Mouse (Mus musculus): ENCODE data around the gene Ntn4. TPM values are rescaled to one million over a fixed set of nuclear protein-coding genes. Genes with fewer than 3 reads are reported as not detected.

Gene Ntn4
- polyA plus RNA-seq, 1 experiment from 2014 or later: 0.67 TPM

GRCm38 (mm10) chr10:93691344-93691743, 50.9 kb downstream of the Ntn4 start:
- peak; percentile 64 for ATAC-seq (ENCODE audit: borderline replicate concordance, extremely low read depth, low FRiP score, low TSS enrichment)
- no peaks in the 10 kb centered on the region for H3K27me3 ChIP-seq
- no peak overlapping the region for H3K9ac ChIP-seq
- no peak overlapping the region for H3K4me3 ChIP-seq
- no peaks in the 10 kb centered on the region for H3K36me3 ChIP-seq
- H3K9me3 ChIP-seq: no peaks in the 10 kb centered on the region
- H3K4me1 ChIP-seq: peaks cover 30% of the 10 kb centered on the region
- peak overlapping the region; percentile 80 for H3K27ac ChIP-seq
- peak overlapping the region; percentile 41 for H3K4me2 ChIP-seq
- WGBS: 37% methylated on average over 11 of the region's 11 CpGs

GRCm38 (mm10) chr10:93695043-93695791, 54.7 kb downstream of the Ntn4 start:
- no peaks in the 10 kb centered on the region for H3K27me3 ChIP-seq
- H3K4me2 ChIP-seq: peak overlapping the region; percentile 34; the same call in 1 of the 2 replicates
- WGBS: 43% methylated on average over 21 of the region's 21 CpGs
- no peaks in the 10 kb centered on the region for H3K9me3 ChIP-seq
- no peaks in the 10 kb centered on the region for H3K36me3 ChIP-seq
- H3K4me1 ChIP-seq: peaks cover 26% of the 10 kb centered on the region
- no peak for ATAC-seq (ENCODE audit: borderline replicate concordance, extremely low read depth, low FRiP score, low TSS enrichment)
- no peak overlapping the region for H3K9ac ChIP-seq
- H3K27ac ChIP-seq: peak overlapping the region; percentile 55
- no peak overlapping the region for H3K4me3 ChIP-seq

- no peak for ATAC-seq (ENCODE audit: borderline replicate concordance, extremely low read depth, low FRiP score, low TSS enrichment)
- Histone ChIP-seq H3K9ac (no peak overlapping the region), H3K4me2 (no peak overlapping the region), H3K4me1 (peaks cover 22% of the 10 kb centered on the region), H3K9me3 (no peaks in the 10 kb centered on the region), H3K27me3 (no peaks in the 10 kb centered on the region), H3K4me3 (no peak overlapping the region), H3K36me3 (no peaks in the 10 kb centered on the region), H3K27ac (peak overlapping the region; percentile 55; the same call in 1 of the 2 replicates)
- WGBS: 62% methylated on average over 4 of the region's 4 CpGs
These were observed 55.5 kb downstream of the Ntn4 start for GRCm38 (mm10) chr10:93696001-93696400.

GRCm38 (mm10) chr10:93697866-93698483, 57.5 kb downstream of the Ntn4 start:
- H3K9ac ChIP-seq: no peak overlapping the region
- H3K4me3 ChIP-seq: no peak overlapping the region
- WGBS: 86% methylated on average over 10 of the region's 10 CpGs
- H3K4me1 ChIP-seq: peaks cover 14% of the 10 kb centered on the region; the same call in 1 of the 2 replicates
- no peak overlapping the region for H3K4me2 ChIP-seq
- no peak overlapping the region for H3K27ac ChIP-seq
- ATAC-seq (ENCODE audit: borderline replicate concordance, extremely low read depth, low FRiP score, low TSS enrichment): no peak
- no peaks in the 10 kb centered on the region for H3K9me3 ChIP-seq
- H3K36me3 ChIP-seq: no peaks in the 10 kb centered on the region
- H3K27me3 ChIP-seq: no peaks in the 10 kb centered on the region

GRCm38 (mm10) chr10:93699689-93700478, 59.4 kb downstream of the Ntn4 start:
- no peak overlapping the region for H3K4me3 ChIP-seq
- no peaks in the 10 kb centered on the region for H3K36me3 ChIP-seq
- H3K27me3 ChIP-seq: no peaks in the 10 kb centered on the region
- no peaks in the 10 kb centered on the region for H3K9me3 ChIP-seq
- H3K9ac ChIP-seq: no peak overlapping the region
- WGBS: 84% methylated on average over 10 of the region's 10 CpGs
- H3K27ac ChIP-seq: no peak overlapping the region
- ATAC-seq (ENCODE audit: borderline replicate concordance, extremely low read depth, low FRiP score, low TSS enrichment): no peak
- peaks cover 10% of the 10 kb centered on the region; the same call in 1 of the 2 replicates for H3K4me1 ChIP-seq
- H3K4me2 ChIP-seq: no peak overlapping the region

GRCm38 (mm10) chr10:93700589-93701363, 60.3 kb downstream of the Ntn4 start:
- Histone ChIP-seq H3K27ac (no peak overlapping the region), H3K4me3 (no peak overlapping the region), H3K9ac (no peak overlapping the region), H3K36me3 (no peaks in the 10 kb centered on the region), H3K9me3 (no peaks in the 10 kb centered on the region), H3K4me2 (no peak overlapping the region), H3K4me1 (peaks cover under 1% of the 10 kb centered on the region; the same call in 1 of the 2 replicates), H3K27me3 (no peaks in the 10 kb centered on the region)
- ATAC-seq (ENCODE audit: borderline replicate concordance, extremely low read depth, low FRiP score, low TSS enrichment): no peak
- 73% methylated on average over 21 of the region's 21 CpGs for WGBS

- Histone ChIP-seq H3K4me1 (peaks cover 13% of the 10 kb centered on the region), H3K9ac (no peak overlapping the region), H3K4me2 (no peak overlapping the region), H3K4me3 (no peak overlapping the region), H3K9me3 (no peaks in the 10 kb centered on the region), H3K27ac (no peak overlapping the region), H3K36me3 (no peaks in the 10 kb centered on the region), H3K27me3 (no peaks in the 10 kb centered on the region)
- WGBS: 77% methylated on average over 4 of the region's 4 CpGs
- ATAC-seq (ENCODE audit: borderline replicate concordance, extremely low read depth, low FRiP score, low TSS enrichment): no peak
These were observed 63.5 kb downstream of the Ntn4 start for GRCm38 (mm10) chr10:93703946-93704345.

GRCm38 (mm10) chr10:93707149-93708075, 66.9 kb downstream of the Ntn4 start:
- Histone ChIP-seq H3K9ac (no peak overlapping the region), H3K4me3 (no peak overlapping the region), H3K27me3 (no peaks in the 10 kb centered on the region), H3K27ac (peak overlapping the region; percentile 37; the same call in 1 of the 2 replicates), H3K9me3 (no peaks in the 10 kb centered on the region), H3K36me3 (no peaks in the 10 kb centered on the region), H3K4me1 (peaks cover 13% of the 10 kb centered on the region), H3K4me2 (peak overlapping the region; percentile 34; the same call in 1 of the 2 replicates)
- peak; percentile 57; the same call in 1 of the 2 replicates for ATAC-seq (ENCODE audit: borderline replicate concordance, extremely low read depth, low FRiP score, low TSS enrichment)
- WGBS: 23% methylated on average over 21 of the region's 21 CpGs

- Histone ChIP-seq H3K4me2 (no peak overlapping the region), H3K9ac (no peak overlapping the region)
These were observed 67.6 kb downstream of the Ntn4 start for GRCm38 (mm10) chr10:93708076-93708473.

GRCm38 (mm10) chr10:93708515-93708914, 68.0 kb downstream of the Ntn4 start:
- no peak for ATAC-seq (ENCODE audit: borderline replicate concordance, extremely low read depth, low FRiP score, low TSS enrichment)
- 32% methylated on average over 5 of the region's 5 CpGs for WGBS
- Histone ChIP-seq H3K9ac (no peak overlapping the region), H3K36me3 (no peaks in the 10 kb centered on the region), H3K9me3 (no peaks in the 10 kb centered on the region), H3K4me3 (no peak overlapping the region), H3K4me2 (no peak overlapping the region), H3K27me3 (no peaks in the 10 kb centered on the region), H3K4me1 (peaks cover 13% of the 10 kb centered on the region), H3K27ac (no peak overlapping the region)

More at GRCm38 (mm10) chr10:93708076-93708473, 67.6 kb downstream of the Ntn4 start:
- Histone ChIP-seq H3K27ac (0 out of 2 replicates have a peak overlapping the region, but pooled peaks have one; percentile 8), H3K4me3 (no peak overlapping the region), H3K4me1 (peaks cover 13% of the 10 kb centered on the region), H3K9me3 (no peaks in the 10 kb centered on the region), H3K36me3 (no peaks in the 10 kb centered on the region), H3K27me3 (no peaks in the 10 kb centered on the region)
- WGBS: 28% methylated on average over 6 of the region's 6 CpGs
- no peak for ATAC-seq (ENCODE audit: borderline replicate concordance, extremely low read depth, low FRiP score, low TSS enrichment)
